Mouse (Mus musculus): ENCODE measurements around the gene Hoxb1. TPM values are rescaled to one million over a fixed set of nuclear protein-coding genes. Genes with fewer than 3 reads are reported as not detected.

The Hoxb1 gene
- polyA plus RNA-seq, 1 experiment from 2014 or later = not detected

DNA sequence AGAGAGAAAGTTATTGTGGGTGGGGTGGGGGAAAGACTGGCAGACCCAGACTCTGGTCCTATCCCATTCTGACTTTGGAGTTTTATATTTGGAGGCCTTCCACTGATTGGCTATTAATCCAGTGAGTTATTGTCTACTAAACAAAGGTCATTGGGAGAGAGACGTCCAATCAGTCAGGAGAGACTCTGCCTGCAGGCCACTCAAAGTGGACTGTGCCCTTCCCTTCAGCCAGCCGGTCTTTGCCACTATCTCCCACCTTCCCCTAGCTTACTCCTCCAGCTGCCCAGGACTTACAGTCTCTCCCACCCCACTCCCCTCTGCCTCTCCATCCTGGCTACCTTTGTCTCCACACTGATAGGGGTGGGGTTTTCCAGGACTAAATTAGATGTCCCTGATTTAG is 29.0 kb upstream of the Hoxb1 start:
- no peaks in the 10 kb centered on the region for H3K36me3 ChIP-seq
- no peak overlapping the region for H3K4me3 ChIP-seq
- no peaks in the 10 kb centered on the region for H3K9me3 ChIP-seq
- 25% methylated on average over 2 of the region's 2 CpGs for WGBS
- peaks cover 98% of the 10 kb centered on the region for H3K27me3 ChIP-seq
- ATAC-seq (ENCODE audit: insufficient number of reproducible peaks, low FRiP score, low TSS enrichment, low read depth) = no peak
- peaks cover 15% of the 10 kb centered on the region for H3K4me1 ChIP-seq
- no peak overlapping the region for H3K4me2 ChIP-seq
- H3K9ac ChIP-seq = no peak overlapping the region
- no peak overlapping the region for H3K27ac ChIP-seq

- no peak overlapping the region for H3K4me2 ChIP-seq
- no peaks in the 10 kb centered on the region for H3K36me3 ChIP-seq
- peaks cover 98% of the 10 kb centered on the region for H3K27me3 ChIP-seq
- no peak overlapping the region for H3K4me3 ChIP-seq
- peaks cover 19% of the 10 kb centered on the region for H3K4me1 ChIP-seq
- no peak overlapping the region for H3K9ac ChIP-seq
- H3K9me3 ChIP-seq = no peaks in the 10 kb centered on the region
- 29% methylated on average over 6 of the region's 6 CpGs for WGBS
- H3K27ac ChIP-seq = no peak overlapping the region
- ATAC-seq (ENCODE audit: insufficient number of reproducible peaks, low FRiP score, low TSS enrichment, low read depth) = no peak
Measured at GRCm38 (mm10) chr11:96337026-96337425, 28.5 kb upstream of the Hoxb1 start.

DNA sequence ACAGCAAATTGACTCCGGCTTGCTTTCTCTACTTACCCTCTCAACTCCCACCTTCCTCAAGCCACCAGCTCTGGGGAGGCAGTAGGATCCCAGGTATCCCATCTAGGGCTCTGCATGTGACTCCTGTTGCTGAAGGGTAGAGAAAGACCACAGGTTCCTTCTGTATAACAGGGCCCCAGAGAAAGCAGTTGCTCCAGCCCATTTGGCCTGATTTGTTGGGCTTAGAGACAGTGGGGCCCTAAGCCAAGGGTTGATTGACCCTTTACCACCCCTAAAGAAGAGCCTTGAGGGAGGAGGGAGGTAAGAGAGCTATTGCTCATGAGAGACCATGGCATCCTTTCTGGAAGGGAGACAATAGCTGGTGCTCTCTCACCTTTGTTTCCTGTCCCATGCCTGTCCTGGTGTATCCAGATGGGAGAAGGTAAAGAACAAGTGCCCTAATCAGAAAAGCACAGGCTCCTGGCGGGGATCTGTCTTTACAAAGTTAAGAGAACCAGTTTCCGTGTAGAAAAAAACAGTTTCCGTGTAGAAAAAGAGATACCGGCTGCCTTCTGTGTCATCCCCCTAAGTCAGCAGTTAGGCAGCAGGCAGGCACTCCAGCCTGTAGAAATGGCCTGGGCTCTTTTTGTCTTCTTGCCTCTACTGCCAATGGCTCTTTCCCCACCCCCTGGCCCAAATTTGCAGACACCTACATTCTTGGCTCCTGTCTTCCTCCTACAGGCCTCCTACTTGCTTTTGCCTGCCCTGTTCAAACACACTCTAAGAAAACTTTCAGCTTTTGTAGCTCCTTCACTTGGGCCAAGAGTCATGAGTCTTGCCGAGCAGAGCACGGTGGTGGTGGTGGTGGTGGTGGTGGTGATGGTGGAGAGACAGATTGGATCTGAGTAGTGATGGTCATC is 26.3 kb upstream of the Hoxb1 start:
- peaks cover 97% of the 10 kb centered on the region for H3K27me3 ChIP-seq
- no peak overlapping the region for H3K9ac ChIP-seq
- WGBS = 22% methylated on average over 7 of the region's 7 CpGs
- no peak overlapping the region for H3K4me2 ChIP-seq
- no peaks in the 10 kb centered on the region for H3K9me3 ChIP-seq
- H3K4me1 ChIP-seq = peaks cover 16% of the 10 kb centered on the region
- H3K27ac ChIP-seq = no peak overlapping the region
- no peak overlapping the region for H3K4me3 ChIP-seq
- no peak for ATAC-seq (ENCODE audit: insufficient number of reproducible peaks, low FRiP score, low TSS enrichment, low read depth)
- no peaks in the 10 kb centered on the region for H3K36me3 ChIP-seq

GRCm38 (mm10) chr11:96340698-96341365 is 24.7 kb upstream of the Hoxb1 start:
- peak overlapping the region; percentile 40 for H3K4me2 ChIP-seq
- peaks cover 25% of the 10 kb centered on the region for H3K4me1 ChIP-seq
- 1% methylated on average over 30 of the region's 36 CpGs for WGBS
- peak overlapping the region; percentile 27 for H3K4me3 ChIP-seq
- peaks cover 97% of the 10 kb centered on the region for H3K27me3 ChIP-seq
- H3K27ac ChIP-seq = no peak overlapping the region
- no peak for ATAC-seq (ENCODE audit: insufficient number of reproducible peaks, low FRiP score, low TSS enrichment, low read depth)
- no peak overlapping the region for H3K9ac ChIP-seq
- no peaks in the 10 kb centered on the region for H3K36me3 ChIP-seq
- H3K9me3 ChIP-seq = no peaks in the 10 kb centered on the region

DNA sequence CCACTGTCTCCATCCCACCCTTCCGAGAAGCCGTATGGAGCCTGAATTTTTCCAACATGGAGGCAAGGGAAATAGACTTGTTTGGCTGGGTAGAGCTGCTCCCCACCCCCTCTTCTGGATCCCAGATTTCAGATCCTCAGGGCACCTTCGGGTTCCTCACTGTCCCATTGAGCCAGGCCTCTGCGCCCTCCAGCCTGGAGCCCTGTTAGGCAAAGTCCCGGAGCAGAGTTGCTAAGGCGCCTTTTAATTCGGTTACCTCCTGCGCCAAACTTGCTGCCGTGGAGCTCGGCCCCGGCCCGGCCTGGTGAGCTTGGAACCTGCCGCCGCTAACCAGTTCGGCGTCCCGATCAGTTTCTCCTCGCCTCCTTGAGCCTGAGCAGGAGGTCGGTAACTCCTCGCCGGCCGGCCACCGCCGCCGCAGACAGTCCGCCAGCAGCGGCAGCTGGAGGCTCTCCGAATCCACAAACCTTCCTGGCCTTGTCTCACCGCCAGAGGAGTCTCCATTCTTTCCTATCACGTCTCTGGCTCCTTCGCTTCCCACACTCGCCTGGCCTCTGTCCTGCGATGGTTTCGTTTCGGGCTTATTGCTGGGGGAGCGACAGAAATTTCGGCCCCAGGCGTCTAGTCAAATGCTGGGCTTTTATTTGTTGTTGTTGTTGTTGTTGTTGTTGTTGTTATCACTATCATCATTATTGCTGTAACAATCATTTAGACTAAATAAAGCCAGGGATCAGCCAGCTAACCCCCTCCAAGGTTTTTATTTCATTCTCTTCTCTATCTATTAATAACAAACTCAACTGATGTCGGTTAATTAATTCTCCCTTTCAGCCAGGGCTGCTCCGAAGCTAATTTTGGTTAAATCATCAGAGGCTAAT is 23.6 kb upstream of the Hoxb1 start:
- Histone ChIP-seq H3K4me3 (peak overlapping the region; percentile 19), H3K9ac (no peak overlapping the region), H3K4me2 (peak overlapping the region; percentile 25), H3K27me3 (peaks cover 97% of the 10 kb centered on the region), H3K4me1 (peaks cover 31% of the 10 kb centered on the region), H3K36me3 (no peaks in the 10 kb centered on the region), H3K27ac (no peak overlapping the region), H3K9me3 (no peaks in the 10 kb centered on the region)
- 3% methylated on average over 40 of the region's 40 CpGs for WGBS
- ATAC-seq (ENCODE audit: insufficient number of reproducible peaks, low FRiP score, low TSS enrichment, low read depth) = no peak

- peaks cover 31% of the 10 kb centered on the region for H3K4me1 ChIP-seq
- H3K27ac ChIP-seq = no peak overlapping the region
- ATAC-seq (ENCODE audit: insufficient number of reproducible peaks, low FRiP score, low TSS enrichment, low read depth) = no peak
- H3K4me3 ChIP-seq = no peak overlapping the region
- H3K36me3 ChIP-seq = no peaks in the 10 kb centered on the region
- no peak overlapping the region for H3K4me2 ChIP-seq
- H3K9ac ChIP-seq = no peak overlapping the region
- H3K27me3 ChIP-seq = peaks cover 95% of the 10 kb centered on the region
- H3K9me3 ChIP-seq = no peaks in the 10 kb centered on the region
- 16% methylated on average over 4 of the region's 4 CpGs for WGBS
Measured at GRCm38 (mm10) chr11:96342576-96342930, 23.0 kb upstream of the Hoxb1 start.

GRCm38 (mm10) chr11:96343206-96343745 is 22.3 kb upstream of the Hoxb1 start:
- H3K27me3 ChIP-seq = peaks cover 93% of the 10 kb centered on the region
- H3K9me3 ChIP-seq = no peaks in the 10 kb centered on the region
- no peak overlapping the region for H3K4me2 ChIP-seq
- no peak overlapping the region for H3K4me3 ChIP-seq
- ATAC-seq (ENCODE audit: insufficient number of reproducible peaks, low FRiP score, low TSS enrichment, low read depth) = no peak
- WGBS = 41% methylated on average over 2 of the region's 2 CpGs
- no peak overlapping the region for H3K27ac ChIP-seq
- H3K4me1 ChIP-seq = peaks cover 31% of the 10 kb centered on the region
- no peak overlapping the region for H3K9ac ChIP-seq
- H3K36me3 ChIP-seq = no peaks in the 10 kb centered on the region

GRCm38 (mm10) chr11:96344061-96344877 is 21.3 kb upstream of the Hoxb1 start:
- Histone ChIP-seq H3K4me3 (no peak overlapping the region), H3K4me2 (no peak overlapping the region)
- 14% methylated on average over 40 of the region's 40 CpGs for WGBS

GRCm38 (mm10) chr11:96344878-96345159 is 20.7 kb upstream of the Hoxb1 start:
- Histone ChIP-seq H3K36me3 (no peaks in the 10 kb centered on the region), H3K27ac (no peak overlapping the region), H3K4me1 (peaks cover 31% of the 10 kb centered on the region), H3K27me3 (peaks cover 93% of the 10 kb centered on the region), H3K4me2 (no peak overlapping the region), H3K4me3 (no peak overlapping the region), H3K9me3 (no peaks in the 10 kb centered on the region), H3K9ac (no peak overlapping the region)
- no peak for ATAC-seq (ENCODE audit: insufficient number of reproducible peaks, low FRiP score, low TSS enrichment, low read depth)
- WGBS = 15% methylated on average over 6 of the region's 6 CpGs

More at GRCm38 (mm10) chr11:96344061-96344877, 21.3 kb upstream of the Hoxb1 start:
- Histone ChIP-seq H3K27me3 (peaks cover 93% of the 10 kb centered on the region), H3K36me3 (no peaks in the 10 kb centered on the region), H3K4me1 (peaks cover 31% of the 10 kb centered on the region), H3K27ac (no peak overlapping the region), H3K9ac (no peak overlapping the region), H3K9me3 (no peaks in the 10 kb centered on the region)
- ATAC-seq (ENCODE audit: insufficient number of reproducible peaks, low FRiP score, low TSS enrichment, low read depth) = no peak

DNA sequence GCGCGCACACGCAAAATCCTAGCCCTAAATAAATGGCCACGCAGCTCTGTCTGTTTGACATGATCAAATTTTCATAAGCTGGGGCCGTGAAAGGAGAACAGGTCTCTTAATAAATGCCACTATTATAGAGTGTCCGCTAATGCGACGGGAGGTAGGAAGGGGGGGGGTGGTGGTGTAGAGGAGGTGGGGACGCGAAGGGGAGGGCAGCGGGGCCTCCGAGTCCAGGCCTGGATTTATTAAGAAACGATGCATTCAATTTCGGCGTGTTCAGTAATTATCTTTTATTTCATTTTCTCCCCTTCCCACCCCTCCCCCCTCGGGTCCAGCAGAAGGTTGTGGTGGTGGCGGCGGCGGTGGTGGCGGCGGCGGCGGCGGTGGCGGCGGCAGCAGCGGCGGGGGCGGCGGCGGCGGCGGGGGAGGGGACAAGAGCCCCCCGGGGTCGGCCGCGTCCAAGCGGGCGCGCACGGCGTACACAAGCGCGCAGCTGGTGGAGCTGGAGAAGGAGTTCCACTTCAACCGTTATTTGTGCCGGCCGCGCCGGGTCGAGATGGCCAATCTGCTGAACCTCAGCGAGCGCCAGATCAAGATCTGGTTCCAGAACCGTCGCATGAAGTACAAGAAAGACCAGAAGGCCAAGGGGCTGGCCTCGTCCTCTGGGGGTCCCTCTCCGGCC is 20.2 kb upstream of the Hoxb1 start:
- Histone ChIP-seq H3K9ac (no peak overlapping the region), H3K4me2 (peak overlapping the region; percentile 40), H3K4me1 (peaks cover 31% of the 10 kb centered on the region), H3K36me3 (no peaks in the 10 kb centered on the region), H3K9me3 (no peaks in the 10 kb centered on the region), H3K27ac (no peak overlapping the region), H3K4me3 (peak overlapping the region; percentile 29), H3K27me3 (peaks cover 92% of the 10 kb centered on the region)
- 5% methylated on average over 53 of the region's 56 CpGs for WGBS
- no peak for ATAC-seq (ENCODE audit: insufficient number of reproducible peaks, low FRiP score, low TSS enrichment, low read depth)
